Mouse (Mus musculus) MEL (cell line): ENCODE data around the gene Grik4. TPM values are rescaled to one million over a fixed set of nuclear protein-coding genes. Genes with fewer than 3 reads are reported as not detected.

Experiments used
- DNase-seq: peaks from one replicate; pipeline ENCODE4 v3.0.0; 2011; ENCODE audit warnings: low read depth, low spot score
- H3K27ac ChIP-seq: 2 replicates; pipeline ENCODE4 v1.5.1; 2012; ENCODE audit warnings: low read depth, mild to moderate bottlenecking, control low read depth, low read length, moderate library complexity; ENCODE audit not compliant: control insufficient read depth
- H3K27me3 ChIP-seq, 2 experiments: fragments of 150-350 bp in 1 of 2; sonication (generic) in 1 of 2; 2 replicates each; pipeline ENCODE4 v1.6.1; 2012; ENCODE audit warnings: low read length in 2 of 2, mild to moderate bottlenecking in 2 of 2, improper control_type of control experiment in 1 of 2, moderate library complexity in 1 of 2; ENCODE audit not compliant: insufficient read depth in 2 of 2, control insufficient read depth in 1 of 2
- H3K36me3 ChIP-seq, 2 experiments: 2 replicates each; pipeline ENCODE4 v1.6.1; 2012 to 2014; ENCODE audit warnings: low read length in 2 of 2, improper control_type of control experiment in 1 of 2, inconsistent platforms in 1 of 2, mild to moderate bottlenecking in 1 of 2; ENCODE audit not compliant: insufficient read depth in 2 of 2, control insufficient read depth in 1 of 2
- H3K4me1 ChIP-seq, 2 experiments: fragments of 150-350 bp in 1 of 2; sonication (generic) in 1 of 2; 2 replicates each; pipeline ENCODE4 v1.6.1; 2012; ENCODE audit warnings: low read length in 2 of 2, improper control_type of control experiment in 1 of 2, mild to moderate bottlenecking in 1 of 2; ENCODE audit not compliant: insufficient read depth in 2 of 2, control insufficient read depth in 1 of 2
- H3K4me3 ChIP-seq, 2 experiments: fragments of 150-350 bp in 1 of 2; sonication (generic) in 1 of 2; 2 replicates each; pipeline ENCODE4 v1.5.1; 2012; ENCODE audit warnings: low read depth in 2 of 2, low read length in 2 of 2, mild to moderate bottlenecking in 2 of 2, moderate library complexity in 2 of 2, control low read depth in 1 of 2, improper control_type of control experiment in 1 of 2; ENCODE audit not compliant: control insufficient read depth in 1 of 2, insufficient read depth in 1 of 2
- H3K79me2 ChIP-seq: 2 replicates; pipeline ENCODE4 v1.6.1; 2012; ENCODE audit warnings: mild to moderate bottlenecking, low read length, moderate library complexity; ENCODE audit not compliant: control insufficient read depth, poor library complexity, insufficient read depth
- H3K9ac ChIP-seq: 2 replicates; pipeline ENCODE4 v1.6.1; 2012; ENCODE audit warnings: low read depth, mild to moderate bottlenecking, control low read depth, low read length, moderate library complexity; ENCODE audit not compliant: control insufficient read depth, poor library complexity, severe bottlenecking
- H3K9me3 ChIP-seq: fragments of 150-350 bp; sonication (generic); replicated peaks from 2 replicates; pipeline ENCODE4 v1.6.1; 2012; ENCODE audit warnings: mild to moderate bottlenecking, low read length, improper control_type of control experiment, moderate library complexity; ENCODE audit not compliant: insufficient read depth
- BHLHE40 ChIP-seq: IDR thresholded peaks from 2 replicates; pipeline ENCODE4 v1.6.1; 2012; ENCODE audit warnings: low read depth, mild to moderate bottlenecking, inconsistent platforms, low read length, improper control_type of control experiment, borderline replicate concordance
- CHD1 ChIP-seq: IDR thresholded peaks from 2 replicates; pipeline ENCODE4 v1.6.1; 2012; ENCODE audit warnings: low read depth, mild to moderate bottlenecking, inconsistent platforms, low read length, improper control_type of control experiment
- CTCF ChIP-seq, 3 experiments: IDR thresholded peaks in 2 of 3; conservative IDR thresholded peaks in 1 of 3; 2 replicates each; pipeline ENCODE4 v1.5.1; 2011 to 2012; ENCODE audit warnings: low read length in 3 of 3, low read depth in 2 of 3, mild to moderate bottlenecking in 2 of 3, improper control_type of control experiment in 1 of 3, inconsistent platforms in 1 of 3, mixed read lengths in 1 of 3, moderate library complexity in 1 of 3; ENCODE audit not compliant: control insufficient read depth in 1 of 3, insufficient read depth in 1 of 3, poor library complexity in 1 of 3, severe bottlenecking in 1 of 3
- E2F4 ChIP-seq: IDR thresholded peaks from 2 replicates; pipeline ENCODE4 v1.6.1; 2011; ENCODE audit warnings: low read depth, low read length, improper control_type of control experiment, borderline replicate concordance
- ELF1 ChIP-seq: IDR thresholded peaks from 2 replicates; pipeline ENCODE4 v1.6.1; 2014; ENCODE audit warnings: low read depth, mild to moderate bottlenecking, inconsistent platforms, low read length, improper control_type of control experiment, moderate library complexity
- EP300 ChIP-seq, 2 experiments: IDR thresholded peaks; 2 replicates each; pipeline ENCODE4 v1.6.1; 2011; ENCODE audit warnings: improper control_type of control experiment in 2 of 2, low read length in 2 of 2, low read depth in 1 of 2, mild to moderate bottlenecking in 1 of 2
- GABPA ChIP-seq: IDR thresholded peaks from 2 replicates; pipeline ENCODE4 v1.6.1; 2012; ENCODE audit warnings: low read depth, mild to moderate bottlenecking, inconsistent platforms, low read length, improper control_type of control experiment, moderate library complexity
- GATA1 ChIP-seq: IDR thresholded peaks from 2 replicates; pipeline ENCODE4 v1.6.1; 2011; ENCODE audit warnings: low read depth, low read length, improper control_type of control experiment
- JUND ChIP-seq: IDR thresholded peaks from 2 replicates; pipeline ENCODE4 v1.6.1; 2011; ENCODE audit warnings: low read depth, mild to moderate bottlenecking, improper control_type of control experiment, low read length
- KAT2A ChIP-seq: conservative IDR thresholded peaks from 2 replicates; pipeline ENCODE4 v1.6.1; 2012; ENCODE audit warnings: low read depth, low read length, improper control_type of control experiment, inconsistent platforms
- MAZ ChIP-seq: IDR thresholded peaks from 2 replicates; pipeline ENCODE4 v1.6.1; 2012; ENCODE audit warnings: low read depth, mild to moderate bottlenecking, inconsistent platforms, low read length, improper control_type of control experiment
- MEF2A ChIP-seq: IDR thresholded peaks from 2 replicates; pipeline ENCODE4 v1.6.1; 2014; ENCODE audit warnings: low read depth, mild to moderate bottlenecking, inconsistent platforms, low read length, improper control_type of control experiment; ENCODE audit not compliant: poor library complexity, insufficient replicate concordance, severe bottlenecking; ENCODE audit errors: extremely low read depth
- MYB ChIP-seq: IDR thresholded peaks from 2 replicates; pipeline ENCODE4 v1.6.1; 2011; ENCODE audit warnings: mild to moderate bottlenecking, low read depth, low read length, improper control_type of control experiment
- POLR2A ChIP-seq, 2 experiments: IDR thresholded peaks; 2 replicates each; pipeline ENCODE4 v1.6.1; 2011 to 2012; ENCODE audit warnings: low read length in 2 of 2, mild to moderate bottlenecking in 2 of 2, control low read depth in 1 of 2, improper control_type of control experiment in 1 of 2, low read depth in 1 of 2, moderate library complexity in 1 of 2; ENCODE audit not compliant: control insufficient read depth in 1 of 2, insufficient read depth in 1 of 2, poor library complexity in 1 of 2
- POLR2AphosphoS5 ChIP-seq: IDR thresholded peaks from 2 replicates; pipeline ENCODE4 v1.6.1; 2012; ENCODE audit warnings: low read depth, borderline replicate concordance, mild to moderate bottlenecking, inconsistent platforms, low read length, moderate library complexity, mixed read lengths
- RAD21 ChIP-seq: IDR thresholded peaks from 2 replicates; pipeline ENCODE4 v1.6.1; 2011; ENCODE audit warnings: mild to moderate bottlenecking, low read depth, low read length, improper control_type of control experiment
- RCOR1 ChIP-seq: IDR thresholded peaks from 2 replicates; pipeline ENCODE4 v1.6.1; 2012; ENCODE audit warnings: low read depth, mild to moderate bottlenecking, inconsistent platforms, low read length, improper control_type of control experiment
- SMC3 ChIP-seq: IDR thresholded peaks from 2 replicates; pipeline ENCODE4 v1.6.1; 2011; ENCODE audit warnings: low read depth, low read length, improper control_type of control experiment
- TAL1 ChIP-seq: IDR thresholded peaks from 2 replicates; pipeline ENCODE4 v1.6.1; 2012; ENCODE audit warnings: mild to moderate bottlenecking, inconsistent platforms, low read length, moderate library complexity, mixed read lengths
- TCF12 ChIP-seq: IDR thresholded peaks from 2 replicates; pipeline ENCODE4 v1.6.1; 2014; ENCODE audit warnings: low read depth, mild to moderate bottlenecking, inconsistent platforms, low read length, improper control_type of control experiment, moderate library complexity
- USF1 ChIP-seq: IDR thresholded peaks from 2 replicates; pipeline ENCODE4 v1.6.1; 2014; ENCODE audit warnings: low read depth, mild to moderate bottlenecking, inconsistent platforms, low read length, improper control_type of control experiment, moderate library complexity
- ZC3H11A ChIP-seq: IDR thresholded peaks from 2 replicates; pipeline ENCODE4 v1.6.1; 2012; ENCODE audit warnings: low read depth, mild to moderate bottlenecking, inconsistent platforms, low read length, improper control_type of control experiment
- ZKSCAN1 ChIP-seq: IDR thresholded peaks from 2 replicates; pipeline ENCODE4 v1.6.1; 2012; ENCODE audit warnings: low read depth, mild to moderate bottlenecking, inconsistent platforms, low read length, improper control_type of control experiment, moderate library complexity
- ZMIZ1 ChIP-seq: IDR thresholded peaks from 2 replicates; pipeline ENCODE4 v1.6.1; 2012; ENCODE audit warnings: low read depth, mild to moderate bottlenecking, inconsistent platforms, low read length, improper control_type of control experiment, moderate library complexity
- ZNF384 ChIP-seq: IDR thresholded peaks from 2 replicates; pipeline ENCODE4 v1.6.1; 2012; ENCODE audit warnings: low read depth, mild to moderate bottlenecking, inconsistent platforms, low read length, improper control_type of control experiment
- polyA plus RNA-seq, 2 experiments: library from polyadenylated mRNA; stranded (reverse) in 1 of 2; unstranded in 1 of 2; fragments of >175 nt in 1 of 2; fragments of >200 nt in 1 of 2; gene quantifications; 2 replicates each; pipeline versions ENCODE4 v1.2.1 to v1.2.4; 2012; ENCODE audit warnings: low replicate concordance in 2 of 2, low read depth in 1 of 2; ENCODE audit not compliant: insufficient read length in 2 of 2, insufficient read depth in 1 of 2, missing spikeins in 1 of 2
- total RNA-seq: library from RNA; depleted of rRNA; stranded (reverse); fragments of 300-350 nt; gene quantifications from 2 replicates; pipeline ENCODE4 v1.2.3, GENCODE M21; 2012

The Grik4 gene
- total and polyA plus RNA-seq, 3 experiments, result 0.17 TPM; not detected in 2

DNA sequence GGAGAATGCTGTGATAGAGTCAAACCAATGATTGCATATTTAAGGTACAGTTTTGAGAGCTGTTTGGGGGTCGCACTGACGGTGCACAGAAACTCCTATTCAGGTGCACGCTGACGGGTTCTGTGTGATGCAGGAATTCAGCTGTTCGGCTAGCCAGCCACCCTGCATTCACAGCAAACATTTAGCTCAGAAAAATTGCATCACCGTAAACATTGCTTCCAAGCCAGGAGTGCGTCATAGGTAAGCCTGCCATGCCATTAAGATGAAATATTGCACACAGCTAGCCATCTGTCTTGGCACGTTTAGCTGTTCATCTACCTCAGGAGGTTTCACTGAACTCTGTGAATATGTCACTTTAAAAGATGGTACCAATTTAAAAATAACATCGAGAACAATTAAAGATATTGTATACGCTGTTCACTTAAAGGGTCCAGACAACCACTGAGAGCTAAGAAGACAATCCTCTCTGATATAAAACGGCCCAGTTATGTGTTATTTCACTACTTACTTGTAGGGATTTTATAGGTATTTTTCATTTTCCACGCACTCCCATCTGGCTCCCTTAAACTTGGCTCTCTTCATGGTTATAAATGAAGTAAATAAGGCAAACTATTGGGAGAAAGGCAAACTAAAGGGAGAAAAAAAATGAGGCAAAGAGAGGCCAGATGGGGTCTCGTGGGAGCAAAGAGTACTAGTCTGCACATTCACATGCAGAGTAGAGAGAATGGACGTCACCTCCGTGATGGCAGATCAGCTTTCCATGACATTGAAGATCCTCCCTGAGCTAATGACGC is 453.5 kb downstream of the Grik4 start:
- Histone ChIP-seq H3K79me2 (no peaks in the 10 kb centered on the region), H3K9me3 (no peaks in the 10 kb centered on the region), H3K27ac (no peak overlapping the region), H3K9ac (no peak overlapping the region), H3K4me1 (peaks cover 10 to 11% of the 10 kb centered on the region in 2 experiments), H3K36me3 (peaks cover 0 to 7% of the 10 kb centered on the region in 2 experiments; a peak in 2 of 4 replicates), H3K27me3 (no peaks in the 10 kb centered on the region), H3K4me3 (no peak overlapping the region)
- DNase-seq, result no peak
- no peak for TF ChIP-seq POLR2AphosphoS5
- no peak for TF ChIP-seq JUND
- TF ChIP-seq GABPA, result no peak
- TF ChIP-seq BHLHE40, result no peak
- no peak for TF ChIP-seq RCOR1
- no peak for TF ChIP-seq ZNF384
- no peak for TF ChIP-seq MEF2A
- TF ChIP-seq CTCF (IDR thresholded peaks at IDR 0.05 in 2 of 3, conservative IDR thresholded peaks at IDR 0.05 in 1 of 3; ENCODE audit: control insufficient read depth in 1 of 3, insufficient read depth in 1 of 3, low read depth in 2 of 3, low read length in 3 of 3, poor library complexity in 1 of 3, severe bottlenecking in 1 of 3), result no peak
- no peak for TF ChIP-seq GATA1
- no peak for TF ChIP-seq USF1
- no peak for TF ChIP-seq RAD21
- no peak for TF ChIP-seq SMC3
- no peak for TF ChIP-seq TAL1
- no peak for TF ChIP-seq ELF1
- TF ChIP-seq TCF12, result no peak
- TF ChIP-seq ZMIZ1, result no peak
- no peak for TF ChIP-seq ZKSCAN1
- no peak for TF ChIP-seq CHD1
- TF ChIP-seq EP300 (IDR thresholded peaks at IDR 0.05; ENCODE audit: low read depth in 1 of 2, low read length in 2 of 2), result no peak
- TF ChIP-seq MAZ, result no peak
- TF ChIP-seq, all 39 proteins: peak for 0

DNA sequence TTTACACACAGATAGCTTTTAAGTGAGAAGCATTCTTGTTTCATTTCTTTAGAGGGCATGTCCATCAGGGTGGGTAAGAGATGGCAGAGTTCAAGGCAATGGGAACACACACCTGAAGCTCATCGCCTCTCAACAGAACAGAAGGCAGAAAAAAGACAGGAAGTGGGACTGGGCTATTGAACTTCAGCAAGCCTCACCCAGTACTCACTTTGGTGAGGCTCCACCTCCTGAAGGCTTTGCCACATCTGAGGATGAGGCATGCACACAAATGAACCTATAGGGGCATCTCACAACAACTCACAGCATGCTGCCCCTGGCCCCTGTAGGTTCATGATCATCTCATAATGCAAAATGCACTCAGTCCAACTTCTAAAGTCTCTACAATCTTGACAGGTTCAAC is 456.2 kb downstream of the Grik4 start:
- DNase-seq, result no peak
- H3K36me3 ChIP-seq, result peaks cover 0 to 7% of the 10 kb centered on the region in 2 experiments; a peak in 2 of 4 replicates

More for the DNA sequence above, 456.2 kb downstream of the Grik4 start:
- no peaks in the 10 kb centered on the region for H3K27me3 ChIP-seq
- TF ChIP-seq SMC3, result no peak
- no peak for TF ChIP-seq KAT2A
- TF ChIP-seq ZC3H11A, result no peak
- no peak for TF ChIP-seq CTCF (IDR thresholded peaks at IDR 0.05 in 2 of 3, conservative IDR thresholded peaks at IDR 0.05 in 1 of 3; ENCODE audit: control insufficient read depth in 1 of 3, insufficient read depth in 1 of 3, low read depth in 2 of 3, low read length in 3 of 3, poor library complexity in 1 of 3, severe bottlenecking in 1 of 3)
- no peak for TF ChIP-seq POLR2A (IDR thresholded peaks at IDR 0.05; ENCODE audit: control insufficient read depth in 1 of 2, insufficient read depth in 1 of 2, low read depth in 1 of 2, low read length in 2 of 2, poor library complexity in 1 of 2)
- no peak for TF ChIP-seq MYB
- TF ChIP-seq E2F4, result no peak
- TF ChIP-seq ZNF384, result no peak
- TF ChIP-seq GATA1, result no peak
- no peak for TF ChIP-seq POLR2AphosphoS5
- H3K79me2 ChIP-seq, result no peaks in the 10 kb centered on the region
- H3K4me3 ChIP-seq, result no peak overlapping the region
- no peaks in the 10 kb centered on the region for H3K9me3 ChIP-seq
- H3K9ac ChIP-seq, result no peak overlapping the region
- no peak overlapping the region for H3K27ac ChIP-seq
- peaks cover 8 to 11% of the 10 kb centered on the region in 2 experiments for H3K4me1 ChIP-seq
